Mouse (Mus musculus): ENCODE results near the gene Gpnmb.

The Gpnmb gene

GRCm38 (mm10) chr6:49096933-49097461 is 60.7 kb downstream of the Gpnmb start:
- no peak for DNase-seq (ENCODE audit: low spot score)

GRCm38 (mm10) chr6:49097596-49098110 is 61.3 kb downstream of the Gpnmb start:
- no peak for DNase-seq (ENCODE audit: low spot score)

- no peak for DNase-seq (ENCODE audit: low spot score)
Measured at GRCm38 (mm10) chr6:49099086-49099485, 62.7 kb downstream of the Gpnmb start.

- no peak for DNase-seq (ENCODE audit: low spot score)
Measured at GRCm38 (mm10) chr6:49106746-49107500, 70.6 kb downstream of the Gpnmb start.

GRCm38 (mm10) chr6:49109196-49109595 is 72.8 kb downstream of the Gpnmb start:
- no peak for DNase-seq (ENCODE audit: low spot score)

GRCm38 (mm10) chr6:49113895-49114294 is 77.5 kb downstream of the Gpnmb start:
- no peak for DNase-seq (ENCODE audit: low spot score)

- no peak for DNase-seq (ENCODE audit: low spot score)
Measured at GRCm38 (mm10) chr6:49114457-49114856, 78.1 kb downstream of the Gpnmb start.

GRCm38 (mm10) chr6:49115550-49115949 is 79.2 kb downstream of the Gpnmb start:
- DNase-seq (ENCODE audit: low spot score) = no peak

- no peak for DNase-seq (ENCODE audit: low spot score)
Measured at GRCm38 (mm10) chr6:49116241-49116640, 79.9 kb downstream of the Gpnmb start.

- no peak for DNase-seq (ENCODE audit: low spot score)
Measured at GRCm38 (mm10) chr6:49118446-49118845, 82.1 kb downstream of the Gpnmb start.

- DNase-seq (ENCODE audit: low spot score) = no peak
Measured at GRCm38 (mm10) chr6:49119462-49120135, 83.3 kb downstream of the Gpnmb start.

- no peak for DNase-seq (ENCODE audit: low spot score)
Measured at GRCm38 (mm10) chr6:49120370-49120769, 84.0 kb downstream of the Gpnmb start.

Data from yolk sac, embryonic 10.5 days (tissue).